Mouse (Mus musculus) heart, postnatal 0 days (tissue): Measurements from ENCODE around the gene 2410004B18Rik.

ENCODE experiments used
- CTCF ChIP-seq: IDR thresholded peaks from 2 replicates; pipeline ENCODE4 v1.5.1; 2016; ENCODE audit warnings: antibody characterized with exemption, control low read depth, low read depth
- EP300 ChIP-seq: IDR thresholded peaks from 2 replicates; pipeline ENCODE4 v1.6.1; 2016; ENCODE audit warnings: antibody characterized with exemption, low read depth

DNA sequence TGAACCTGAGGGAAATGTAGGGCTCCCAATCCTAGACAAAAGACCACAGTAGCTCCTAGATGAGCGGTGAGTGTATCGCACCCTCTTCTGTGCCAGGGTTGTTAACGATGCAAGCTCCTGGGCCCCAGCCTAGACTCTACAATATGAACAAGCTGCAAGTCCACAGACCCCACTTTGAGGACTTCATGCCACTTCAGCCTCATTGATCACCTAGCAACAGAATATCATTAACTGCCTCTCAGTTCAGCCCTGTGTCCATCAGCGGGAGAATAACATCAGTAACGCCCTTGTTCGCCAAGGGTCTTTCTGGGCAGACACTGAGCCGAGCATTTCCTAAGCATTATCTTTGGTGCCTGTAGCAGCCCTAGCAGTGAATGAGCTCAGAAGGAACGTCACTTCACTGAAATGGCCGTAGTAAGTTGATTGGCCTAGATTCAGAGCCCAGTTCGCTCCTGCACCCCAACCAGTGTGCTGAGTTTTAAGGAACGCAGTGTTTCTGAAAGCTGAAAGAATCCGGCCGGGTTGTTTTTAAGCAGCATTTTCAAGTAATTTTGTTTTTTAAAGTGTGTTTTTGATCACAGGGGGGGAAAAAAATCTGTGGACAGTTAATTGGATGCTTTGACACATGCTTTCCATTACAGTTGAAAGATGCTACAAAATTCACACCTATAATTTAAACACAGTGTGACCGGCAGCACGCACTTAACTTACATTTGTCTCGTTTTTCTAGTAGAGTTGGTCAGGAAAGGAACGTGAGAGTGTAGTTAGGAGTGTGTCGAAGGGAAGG, 47.3 kb upstream of the 2410004B18Rik start:
- TF ChIP-seq EP300 (no peak), CTCF (no peak)
